Mouse (Mus musculus) CD4-positive, CD25-positive, alpha-beta regulatory T cell, adult 2 months (primary cell): ENCODE measurements around the gene Baiap2l1.

Source experiments
- DNase-seq: peaks from one replicate; pipeline ENCODE4 v3.0.0-alpha.2; 2012; ENCODE audit warnings: low read depth, low spot score

Gene Baiap2l1

GRCm38 (mm10) chr5:144230216-144230615, 127.7 kb downstream of the Baiap2l1 start:
- DNase-seq, result no peak

DNA sequence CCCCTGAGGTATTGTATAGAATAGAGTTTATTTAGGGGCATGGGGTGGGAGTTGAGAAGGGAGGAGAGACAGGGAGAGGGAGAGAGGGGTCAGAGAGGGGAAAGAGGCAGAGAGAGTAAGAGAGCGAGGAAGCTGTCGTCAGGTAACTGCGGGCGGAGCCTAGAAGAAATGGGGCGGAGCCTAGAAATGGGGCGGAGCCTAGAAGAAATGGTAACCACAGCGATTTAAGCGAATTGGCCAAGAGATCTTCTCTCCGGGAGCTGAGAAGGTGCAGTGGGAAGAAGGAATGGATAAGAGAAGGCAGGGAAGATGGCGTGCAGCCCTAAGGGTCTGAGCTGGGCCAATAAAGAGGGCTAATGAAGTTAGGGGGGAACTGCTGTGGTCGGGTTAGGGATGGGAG, 131.7 kb downstream of the Baiap2l1 start:
- DNase-seq, result peak; percentile 29

DNA sequence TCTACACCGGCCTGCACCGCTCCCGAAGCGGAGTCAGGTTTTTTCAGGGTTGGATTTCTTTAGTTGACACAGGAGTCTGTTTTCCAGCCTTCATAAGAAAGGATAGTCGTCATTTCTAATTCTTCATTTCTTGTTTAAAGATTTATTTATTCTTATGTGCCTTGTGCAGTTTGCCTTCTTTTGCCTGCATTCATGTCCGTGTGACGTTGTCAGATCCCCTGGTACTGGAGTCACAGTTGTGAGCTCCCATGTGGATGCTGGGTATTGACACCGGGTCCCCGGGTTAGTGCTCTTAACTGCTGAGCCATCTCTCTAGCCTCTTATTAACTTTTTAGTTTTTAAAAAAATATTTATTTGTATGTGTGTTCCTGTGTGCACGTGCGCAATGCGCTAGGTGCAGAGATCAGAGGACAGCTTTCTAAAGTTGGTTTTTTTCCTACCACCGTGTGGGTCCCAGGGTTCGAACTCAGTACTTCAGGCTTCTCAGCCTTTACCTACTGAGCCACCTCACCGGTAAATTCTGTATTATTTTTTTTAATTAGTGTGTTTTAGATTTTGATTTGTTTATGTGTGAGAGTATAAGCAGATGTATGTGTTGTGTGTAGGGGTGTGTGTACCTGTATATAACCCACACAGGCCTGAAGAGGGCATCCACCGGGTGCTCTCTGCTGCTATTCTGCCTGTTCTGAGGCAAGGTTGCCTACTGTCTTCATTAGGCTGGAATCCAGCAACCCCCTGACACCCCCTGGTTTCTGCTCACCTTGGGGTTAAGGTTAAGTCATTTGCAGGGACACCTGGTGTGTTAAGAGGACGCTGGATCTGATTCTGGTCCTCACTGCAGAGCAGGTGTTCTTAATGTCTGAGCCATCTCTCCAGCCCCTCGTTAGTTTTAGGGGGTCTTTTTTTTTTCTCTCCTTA, 133.8 kb downstream of the Baiap2l1 start:
- DNase-seq, result peak; percentile 31

- DNase-seq, result peak; percentile 96
Observed at GRCm38 (mm10) chr5:144223503-144223862, 134.4 kb downstream of the Baiap2l1 start, which contains the start of gene Tecpr1. Gene Tecpr1 (minus strand): TSS chr5:144223615.

DNA sequence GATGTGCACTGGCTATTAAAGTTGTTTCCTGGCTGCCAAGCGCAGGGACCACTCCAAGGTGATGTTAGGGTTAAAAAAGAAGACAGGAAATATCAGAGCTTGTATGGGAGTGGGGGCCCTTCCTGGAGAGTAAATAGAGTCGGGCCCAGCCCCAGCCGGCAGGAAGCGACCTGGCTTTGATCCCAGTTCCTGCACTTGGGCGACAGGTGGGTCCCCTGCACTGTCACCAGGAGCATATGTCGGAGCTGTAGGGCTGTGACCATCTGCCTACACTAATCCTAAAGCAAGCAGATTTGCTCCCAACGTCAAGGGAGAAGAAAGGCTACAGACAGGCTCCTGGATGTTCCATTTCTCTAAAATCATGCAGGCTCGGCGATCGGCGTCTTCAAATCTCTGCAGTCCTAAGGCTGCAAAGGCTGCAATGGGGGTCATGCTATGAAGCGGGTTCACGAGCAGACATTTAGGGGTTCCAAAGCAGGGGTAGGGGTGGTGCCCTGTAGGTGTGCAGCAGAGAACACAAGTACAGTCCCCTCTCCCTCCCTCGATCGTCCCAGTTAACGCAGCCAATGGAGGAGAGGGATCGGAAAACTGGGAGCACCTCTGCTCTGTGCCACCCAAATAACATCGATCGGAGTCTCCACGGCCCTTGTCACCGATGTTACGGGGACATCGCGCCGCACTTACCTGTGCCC, 135.0 kb downstream of the Baiap2l1 start:
- peak; percentile 63 for DNase-seq

DNA sequence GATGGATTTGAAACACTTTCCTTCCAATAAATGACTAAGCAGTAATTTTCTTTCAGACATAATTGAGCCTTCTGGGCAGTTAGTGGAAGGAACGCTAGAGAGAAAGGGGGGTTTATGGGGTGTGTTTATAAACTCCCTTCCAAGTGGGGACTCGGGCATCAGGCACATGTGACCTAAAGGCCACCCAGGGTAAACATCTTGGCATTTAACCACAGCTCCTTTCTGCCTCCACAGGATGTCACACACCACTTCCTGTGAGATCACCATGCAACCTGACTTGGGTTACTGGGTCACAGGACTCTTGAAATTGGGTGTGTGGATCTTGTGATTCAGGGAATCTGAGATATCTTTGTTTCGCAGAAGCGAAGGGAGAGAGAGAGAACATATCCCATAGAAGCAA, 136.6 kb downstream of the Baiap2l1 start:
- peak; percentile 84 for DNase-seq

DNA sequence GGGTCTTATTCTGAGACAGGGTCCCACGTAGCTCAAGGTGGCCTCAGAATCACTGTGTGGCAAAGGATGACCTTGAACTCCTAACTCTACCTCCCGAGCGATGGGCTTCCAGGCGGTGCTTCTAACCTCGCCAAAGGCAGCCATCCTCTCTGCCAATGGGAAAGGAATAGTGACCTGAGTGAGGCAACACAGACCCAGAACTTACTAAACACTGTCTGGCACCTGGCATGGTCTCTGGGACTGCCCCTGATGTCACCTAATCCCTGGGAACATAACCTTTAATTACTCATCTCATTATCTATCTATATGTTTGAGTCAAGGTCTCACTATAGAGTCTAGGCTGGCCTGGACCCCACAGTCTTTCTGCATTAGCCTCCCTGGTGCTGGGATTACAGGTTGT, 138.0 kb downstream of the Baiap2l1 start:
- no peak for DNase-seq

DNA sequence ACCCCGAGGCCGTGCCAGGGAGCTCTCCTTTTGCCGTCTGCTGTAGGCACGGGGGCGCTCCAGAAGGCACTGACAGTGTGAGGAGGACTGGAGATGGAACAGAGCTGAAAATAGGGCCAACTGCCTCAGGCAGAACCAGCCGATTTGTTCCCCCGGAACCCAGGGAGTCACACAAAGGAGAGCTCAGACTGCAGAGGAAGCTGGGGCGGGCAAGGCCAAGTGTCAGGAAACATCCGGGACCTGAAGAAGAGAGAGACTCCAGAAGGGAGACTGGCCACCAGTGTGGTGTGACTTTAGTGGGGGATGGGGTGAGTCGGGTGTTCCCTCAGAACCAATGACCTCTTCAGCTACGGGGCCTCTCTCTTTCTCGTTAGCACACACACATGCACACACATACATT, 138.6 kb downstream of the Baiap2l1 start:
- DNase-seq, result no peak

- DNase-seq, result no peak
Observed at GRCm38 (mm10) chr5:144218061-144218460, 139.9 kb downstream of the Baiap2l1 start.

GRCm38 (mm10) chr5:144215992-144216391, 141.9 kb downstream of the Baiap2l1 start:
- DNase-seq, result no peak
